Mouse (Mus musculus): ENCODE measurements around the gene Sirt3. TPM values are rescaled to one million over a fixed set of nuclear protein-coding genes. Genes with fewer than 3 reads are reported as not detected.

Gene Sirt3
- polyA plus RNA-seq, 1 experiment, result 18.4 TPM

- DNase-seq (ENCODE audit: low read depth, low spot score), result no peak
- 55% methylated on average over 9 of the region's 9 CpGs for WGBS
These were observed 26.9 kb downstream of the Sirt3 start for GRCm38 (mm10) chr7:140855181-140855580.

- DNase-seq (ENCODE audit: low read depth, low spot score), result no peak
- WGBS, result 93% methylated on average over 18 of the region's 18 CpGs
These were observed 27.6 kb downstream of the Sirt3 start for GRCm38 (mm10) chr7:140854483-140854882.

DNA sequence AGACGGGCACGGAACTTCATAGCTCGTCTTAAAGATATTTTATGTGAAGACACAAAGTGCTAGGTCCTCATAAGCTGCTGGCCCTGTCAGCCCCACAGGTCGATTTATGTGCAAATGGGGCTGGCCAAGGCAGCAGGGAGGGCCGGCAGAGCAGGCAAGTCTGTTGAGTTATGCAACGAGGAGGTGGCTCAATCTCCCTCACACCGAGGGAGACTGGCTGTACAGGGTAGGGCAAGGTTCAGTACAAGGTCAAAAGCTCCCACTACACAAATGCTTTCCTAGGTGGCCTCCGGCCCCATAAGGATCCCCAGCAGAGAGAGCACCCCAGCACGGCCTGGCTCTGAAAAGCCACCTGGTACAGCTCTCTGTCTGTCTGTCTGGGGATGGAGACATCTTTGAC lies 28.7 kb downstream of the Sirt3 start:
- 74% methylated on average over 9 of the region's 9 CpGs for WGBS
- DNase-seq (ENCODE audit: low read depth, low spot score), result no peak

DNA sequence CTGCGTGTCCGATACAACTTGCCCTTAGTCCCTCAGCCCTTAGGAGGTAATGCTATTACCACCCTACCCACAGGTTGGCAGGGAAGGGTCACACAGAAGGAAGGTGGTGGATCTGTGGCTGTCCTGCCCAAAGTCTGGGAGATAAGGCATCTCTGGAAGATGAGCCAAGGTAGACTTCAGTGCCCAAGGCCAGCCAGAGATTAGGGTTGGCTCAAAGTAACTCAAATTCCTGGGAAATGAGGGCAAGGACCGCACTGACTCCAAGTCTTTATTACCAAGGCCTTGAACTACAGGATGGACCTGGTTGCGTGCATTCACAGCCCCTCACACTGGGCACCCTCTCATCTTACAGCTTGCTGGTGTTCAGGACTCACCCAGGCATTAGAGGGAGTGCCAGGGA lies 30.2 kb downstream of the Sirt3 start:
- WGBS, result 97% methylated on average over 4 of the region's 4 CpGs
- no peak for DNase-seq (ENCODE audit: low read depth, low spot score)

DNA sequence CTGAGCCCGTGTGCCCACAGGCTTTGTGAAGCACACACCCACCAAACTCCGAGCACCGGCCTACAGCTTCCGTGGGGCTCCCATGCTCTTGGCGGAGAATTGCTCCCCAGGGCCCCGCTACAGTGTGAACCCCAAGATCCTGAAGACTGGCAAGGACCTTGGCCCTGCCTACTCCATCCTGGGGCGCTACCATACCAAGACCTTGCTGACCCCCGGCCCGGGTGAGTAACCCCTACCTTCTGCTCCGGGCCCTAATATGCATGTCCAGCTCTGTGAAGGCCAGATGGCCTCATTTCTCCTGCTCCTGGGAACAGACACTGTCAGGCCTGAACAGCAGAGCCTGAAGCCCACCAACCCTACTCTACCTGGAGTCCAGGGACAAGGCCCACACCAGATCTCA lies 33.5 kb downstream of the Sirt3 start:
- WGBS, result 92% methylated on average over 10 of the region's 10 CpGs
- no peak for DNase-seq (ENCODE audit: low read depth, low spot score)

- 50% methylated on average over 11 of the region's 11 CpGs for WGBS
These were observed 34.1 kb downstream of the Sirt3 start, which contains the start of gene Odf3 for GRCm38 (mm10) chr7:140847755-140848580. TSS of gene Odf3 (plus strand) at chr7:140847805.

GRCm38 (mm10) chr7:140846676-140847075 lies 35.4 kb downstream of the Sirt3 start:
- no peak for DNase-seq (ENCODE audit: low read depth, low spot score)
- 82% methylated on average over 10 of the region's 10 CpGs for WGBS

More at GRCm38 (mm10) chr7:140847755-140848580, 34.1 kb downstream of the Sirt3 start, which contains the start of gene Odf3:
- no peak for DNase-seq (ENCODE audit: low read depth, low spot score)

DNA sequence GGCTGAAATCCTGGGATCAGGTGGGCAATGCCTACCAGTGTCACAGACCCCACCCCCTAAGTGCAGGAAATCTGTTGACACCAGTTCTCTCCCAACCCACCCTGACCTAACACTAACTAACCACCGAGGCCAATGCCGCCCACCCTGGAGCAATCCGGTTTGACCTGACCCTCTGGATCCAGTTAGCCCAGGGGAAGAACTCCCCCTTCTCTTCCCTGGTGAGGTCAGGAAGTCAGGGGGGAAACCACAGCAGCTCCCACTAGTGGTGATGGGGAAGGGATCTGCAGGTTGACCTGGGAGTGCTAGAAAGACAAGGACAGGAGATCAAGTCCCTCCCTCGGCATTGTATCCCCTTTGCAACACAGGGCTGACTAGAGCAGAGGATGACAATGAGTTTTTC lies 36.4 kb downstream of the Sirt3 start:
- DNase-seq (ENCODE audit: low read depth, low spot score), result no peak
- 56% methylated on average over 4 of the region's 4 CpGs for WGBS

DNA sequence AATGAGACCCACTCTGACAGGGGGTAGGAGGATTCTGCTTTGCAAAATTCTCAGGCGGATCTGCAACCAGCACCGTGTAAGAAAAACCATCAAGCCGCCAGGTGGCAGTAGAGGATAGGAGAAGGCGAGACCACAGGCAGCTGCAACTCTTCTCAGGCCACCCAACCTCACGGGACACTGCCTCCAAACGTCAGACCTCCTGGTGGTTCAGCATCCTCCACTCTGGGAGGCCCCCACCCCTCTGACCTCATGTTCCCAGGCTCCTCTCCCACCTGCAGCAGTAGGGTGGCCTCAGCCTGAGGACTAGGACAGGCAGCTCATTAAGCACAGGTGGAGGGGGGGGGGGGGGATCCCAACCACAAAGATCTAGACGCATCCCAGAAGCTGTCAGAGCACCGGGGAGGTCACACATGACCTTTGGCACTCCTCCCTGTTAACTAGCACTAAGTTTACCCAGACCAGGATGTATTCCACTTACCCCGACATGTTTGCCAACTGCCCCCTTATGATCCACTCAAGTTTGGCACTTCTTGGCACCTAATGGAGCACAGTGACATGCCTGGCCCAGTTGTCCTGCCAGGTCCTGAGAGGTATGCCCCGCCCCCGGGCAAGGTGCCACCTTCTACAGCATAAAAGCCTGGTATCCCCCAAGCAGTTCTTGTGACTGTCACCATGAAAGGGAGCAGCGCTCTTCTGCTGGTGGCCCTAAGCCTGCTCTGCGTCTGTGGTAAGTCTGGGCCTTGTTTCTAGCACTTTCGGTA lies 37.0 kb downstream of the Sirt3 start, which contains the start of gene Scgb1c1:
Gene Scgb1c1, plus strand, starts transcription at position 643 of the 761 bp plus-strand sequence.
- DNase-seq (ENCODE audit: low read depth, low spot score), result no peak
- WGBS, result 22% methylated on average over 14 of the region's 14 CpGs

DNA sequence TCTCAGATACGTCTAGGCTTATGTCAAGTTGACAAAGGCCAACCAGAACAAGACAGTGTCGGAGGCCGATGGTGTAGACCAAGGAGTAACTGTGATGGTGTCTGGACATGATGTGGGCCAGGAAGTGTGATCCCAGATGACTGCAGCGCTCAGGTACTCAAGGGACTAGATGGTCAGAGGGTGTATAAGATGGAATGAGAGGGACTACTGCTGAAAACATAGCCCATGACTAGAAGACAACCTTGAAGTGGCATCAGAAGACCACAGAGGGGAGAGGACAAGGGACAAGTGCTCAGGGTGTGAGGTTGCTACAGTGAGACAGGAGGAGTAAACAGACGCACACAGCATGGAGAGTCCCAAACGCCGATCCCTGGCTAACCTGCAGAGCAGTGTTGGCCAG lies 38.3 kb downstream of the Sirt3 start:
- WGBS, result 78% methylated on average over 7 of the region's 7 CpGs
- DNase-seq (ENCODE audit: low read depth, low spot score), result no peak

GRCm38 (mm10) chr7:140840750-140841735 lies 41.1 kb downstream of the Sirt3 start:
- 23% methylated on average over 19 of the region's 19 CpGs for WGBS
- no peak for DNase-seq (ENCODE audit: low read depth, low spot score)

DNA sequence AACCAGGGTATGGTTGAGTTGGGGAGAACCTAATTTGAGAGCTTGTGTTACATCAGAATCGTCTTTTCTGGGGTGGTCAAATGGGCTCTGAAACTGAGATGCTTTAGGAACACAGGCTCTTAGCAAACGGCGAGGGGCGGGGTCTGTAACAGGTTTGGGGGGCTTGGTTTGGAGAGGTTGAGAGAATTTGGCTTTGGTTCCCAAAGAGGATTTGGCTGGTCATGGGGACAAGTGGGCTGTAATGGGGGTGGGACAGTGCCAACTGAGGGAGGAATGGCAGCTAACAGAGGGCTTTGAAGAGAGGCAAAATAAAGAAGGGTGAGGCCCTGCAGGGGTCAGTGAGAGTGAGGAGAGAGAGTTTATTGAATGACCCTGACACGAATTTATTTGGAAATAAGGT lies 42.6 kb downstream of the Sirt3 start:
- DNase-seq (ENCODE audit: low read depth, low spot score), result no peak
- 66% methylated on average over 5 of the region's 5 CpGs for WGBS

GRCm38 (mm10) chr7:140836243-140837115 lies 45.6 kb downstream of the Sirt3 start:
- WGBS, result 87% methylated on average over 9 of the region's 9 CpGs
- no peak for DNase-seq (ENCODE audit: low read depth, low spot score)

DNA sequence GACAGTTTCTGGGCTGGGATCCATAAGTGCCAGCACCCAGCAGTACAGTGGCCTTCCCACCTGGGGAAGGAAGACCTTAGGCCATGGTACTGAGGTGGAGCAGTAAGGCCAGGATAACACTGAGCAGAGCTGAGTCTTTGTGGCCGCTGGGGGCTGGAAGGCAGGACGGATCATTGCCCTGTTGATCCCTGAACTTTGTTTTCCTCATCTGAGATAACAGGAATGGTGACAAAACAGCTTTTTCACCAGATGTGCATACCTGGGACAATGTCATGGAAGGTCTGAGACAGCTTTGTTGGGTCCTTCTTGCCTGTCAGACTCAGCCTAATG lies 46.4 kb downstream of the Sirt3 start:
- DNase-seq (ENCODE audit: low read depth, low spot score), result no peak
- WGBS, result 69% methylated on average over 2 of the region's 2 CpGs

DNA sequence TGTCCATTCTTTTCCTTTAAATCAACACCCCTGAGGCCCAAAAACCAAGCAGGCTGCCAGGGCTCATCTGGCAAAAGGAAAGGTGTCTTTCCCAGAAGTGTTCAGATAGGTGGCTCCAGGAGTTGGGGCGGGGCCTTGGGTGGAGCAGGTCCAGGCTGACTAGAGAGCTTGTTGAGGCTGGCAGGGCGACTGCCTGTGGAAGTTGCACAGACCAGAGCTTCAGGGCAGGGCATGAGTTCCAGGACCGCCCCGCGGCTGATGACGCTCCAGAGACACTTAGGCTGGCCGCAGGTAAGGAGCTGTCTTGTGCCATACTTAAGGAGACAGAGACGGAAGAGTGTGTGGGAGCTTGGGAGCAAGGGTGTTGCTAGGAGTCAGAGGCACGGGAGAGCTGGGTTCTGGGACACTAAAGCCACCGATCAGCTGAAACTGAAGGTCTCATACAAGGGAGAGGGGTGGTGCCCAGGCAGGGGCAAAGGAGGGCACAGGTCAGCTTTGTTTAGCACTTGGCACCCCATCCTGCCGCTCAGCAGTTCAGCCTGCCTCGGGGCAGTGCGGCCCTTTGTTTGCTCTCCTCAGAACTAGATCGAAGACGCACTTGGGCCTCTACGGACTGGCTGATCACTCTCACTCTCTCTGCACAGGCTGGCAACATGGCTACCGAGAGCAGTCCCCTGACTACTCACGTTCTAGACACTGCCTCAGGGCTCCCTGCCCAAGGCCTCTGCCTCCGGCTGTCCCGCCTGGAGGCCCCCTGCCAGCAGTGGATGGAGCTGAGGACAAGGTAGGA lies 46.9 kb downstream of the Sirt3 start, which contains the start of gene Urah:
Gene Urah, plus strand, starts transcription at position 51 of the 790 bp plus-strand sequence.
- WGBS, result 18% methylated on average over 20 of the region's 20 CpGs
- DNase-seq (ENCODE audit: low read depth, low spot score), result no peak

DNA sequence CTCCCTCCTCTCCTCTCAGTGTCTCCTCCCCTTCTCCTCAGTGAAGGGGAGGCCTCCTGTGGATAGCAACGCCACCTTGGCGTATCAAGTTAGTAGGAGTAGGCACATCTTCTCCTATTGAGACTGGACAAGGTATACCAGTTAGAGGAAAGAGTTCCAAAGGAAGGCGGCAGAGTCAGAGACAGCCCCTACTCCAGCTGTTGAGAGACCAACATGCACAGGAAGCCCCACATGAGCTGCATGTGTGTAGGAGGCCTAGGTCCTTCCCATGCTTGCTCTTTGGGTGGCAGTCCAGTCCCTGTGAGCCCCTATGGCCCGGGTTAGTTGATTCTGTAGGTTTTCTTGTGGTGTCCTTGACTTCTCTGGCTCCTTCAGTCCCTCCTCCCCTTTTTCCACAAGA lies 48.8 kb downstream of the Sirt3 start:
- 87% methylated on average over 4 of the region's 4 CpGs for WGBS
- DNase-seq (ENCODE audit: low read depth, low spot score), result no peak

- 34% methylated on average over 6 of the region's 6 CpGs for WGBS
- DNase-seq (ENCODE audit: low read depth, low spot score), result no peak
These were observed 50.7 kb downstream of the Sirt3 start for GRCm38 (mm10) chr7:140831447-140831846.
